Mouse (Mus musculus) midbrain, postnatal 0 days (tissue): ENCODE data around the gene Hist1h4d. TPM values are rescaled to one million over a fixed set of nuclear protein-coding genes. Genes with fewer than 3 reads are reported as not detected.

Experiments
- ATAC-seq: fragments of 200-750 bp; cut with Nextera tagmentation; 2 replicates; pipeline ENCODE4 v1.8.0; 2017; ENCODE audit warnings: moderate number of reproducible peaks, mild to moderate bottlenecking, moderate TSS enrichment, moderate library complexity; ENCODE audit not compliant: low FRiP score
- DNase-seq: peaks from one replicate; pipeline ENCODE4 v3.0.0-alpha.2; 2015; ENCODE audit warnings: low spot score
- H3K27ac ChIP-seq: fragments of 300-500 bp; sonication (generic); 2 replicates; pipeline ENCODE4 v1.5.1; 2014; ENCODE audit warnings: low read depth, mild to moderate bottlenecking, low read length, mixed read lengths
- H3K27me3 ChIP-seq: fragments of 300-500 bp; sonication (generic); 2 replicates; pipeline ENCODE4 v1.6.1; 2014; ENCODE audit warnings: low read length, control low read depth, mixed read lengths; ENCODE audit not compliant: insufficient read depth
- H3K36me3 ChIP-seq: fragments of 300-500 bp; sonication (generic); 2 replicates; pipeline ENCODE4 v1.6.1; 2014; ENCODE audit warnings: low read length, control low read depth, mixed read lengths; ENCODE audit not compliant: insufficient read depth
- H3K4me1 ChIP-seq: fragments of 300-500 bp; sonication (generic); 2 replicates; pipeline ENCODE4 v1.6.1; 2014; ENCODE audit warnings: mild to moderate bottlenecking, control low read depth, antibody characterized with exemption, low read length, mixed read lengths; ENCODE audit not compliant: insufficient read depth
- H3K4me2 ChIP-seq: fragments of 300-500 bp; sonication (generic); 2 replicates; pipeline ENCODE4 v1.6.1; 2014; ENCODE audit warnings: low read depth, mild to moderate bottlenecking, low read length, mixed read lengths; ENCODE audit not compliant: poor library complexity, severe bottlenecking
- H3K4me3 ChIP-seq: fragments of 300-500 bp; sonication (generic); 2 replicates; pipeline ENCODE4 v1.5.1; 2014; ENCODE audit warnings: low read depth, mild to moderate bottlenecking, low read length, moderate library complexity
- H3K9ac ChIP-seq: fragments of 300-500 bp; sonication (generic); replicated peaks from 2 replicates; pipeline ENCODE4 v1.6.1; 2014; ENCODE audit warnings: mild to moderate bottlenecking, low read length, moderate library complexity, mixed read lengths; ENCODE audit not compliant: poor library complexity, severe bottlenecking
- H3K9me3 ChIP-seq: fragments of 300-500 bp; sonication (generic); 2 replicates; pipeline ENCODE4 v1.6.1; 2016; ENCODE audit warnings: low read length, control low read depth
- CTCF ChIP-seq: IDR thresholded peaks from 2 replicates; pipeline ENCODE4 v1.5.1; 2016; ENCODE audit warnings: antibody characterized with exemption, mild to moderate bottlenecking
- WGBS: fragments of 180-500 bp; shearing (Covaris S2); extraction: QIAGEN DNeasy Blood & Tissue Kit; methylation state at CpG from one replicate; pipeline ENCODE4 v1.1.7; 2014; 5-methylcytosine and 5-hydroxymethylcytosine counted together
- polyA plus RNA-seq: library from polyadenylated mRNA; unstranded; fragments of >200 nt; fragmentation: Nextera tagmentation; extraction: Ambion mirVana; gene quantifications from 2 replicates; pipeline ENCODE4 v1.2.1, GENCODE M21; 2015
- total RNA-seq: library from RNA; depleted of rRNA; stranded (reverse); fragments of >200 nt; gene quantifications from 2 replicates; pipeline ENCODE4 v1.2.3, GENCODE M21; 2014

Gene Hist1h4d
- total and polyA plus RNA-seq, 2 experiments from 2014 or later: 18.0 to 1,141 TPM

DNA sequence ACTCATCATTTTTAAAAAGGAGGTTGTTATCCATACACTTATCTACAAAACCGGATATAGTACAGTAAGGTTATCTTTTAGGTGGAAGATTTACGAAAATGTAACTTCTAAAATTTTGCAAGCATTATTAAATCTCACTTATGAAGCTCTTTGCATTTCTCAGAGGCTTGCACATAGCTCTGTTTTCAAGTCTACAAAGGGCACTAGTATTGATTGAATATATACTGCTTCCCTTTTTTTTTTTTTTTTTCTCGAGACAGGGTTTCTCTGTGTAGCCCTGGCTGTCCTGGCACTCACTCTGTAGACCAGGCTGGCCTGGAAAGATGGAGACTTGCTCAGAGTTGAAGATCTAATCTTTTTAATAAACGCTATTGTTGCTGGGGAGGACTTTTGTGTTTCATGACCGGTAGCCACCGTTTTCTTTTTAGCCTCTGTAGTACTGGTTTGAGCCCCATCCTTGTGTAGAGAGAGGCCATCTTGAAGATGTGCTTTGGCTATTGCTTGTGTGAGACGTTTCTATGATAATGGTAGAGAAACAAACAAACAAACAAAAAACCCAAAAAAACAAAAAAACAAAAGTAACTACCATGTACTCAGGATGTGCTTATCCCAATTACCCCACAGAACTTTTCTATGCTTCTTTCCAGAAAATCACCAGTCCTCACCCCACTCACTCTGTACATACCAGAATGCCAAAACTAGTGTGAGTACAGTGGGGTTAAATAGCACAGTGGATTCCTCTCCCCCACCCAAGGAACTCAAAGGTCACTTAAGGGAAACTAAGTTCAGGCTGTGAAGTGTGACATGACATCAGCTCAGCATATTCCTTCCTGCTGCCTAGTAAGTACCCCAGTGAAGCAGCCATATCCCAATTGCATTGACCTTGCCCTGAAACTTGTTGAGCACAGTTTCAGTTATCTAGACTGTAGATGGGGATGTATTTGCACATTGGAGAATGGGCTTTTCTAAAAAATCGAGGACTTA, 29.2 kb upstream of the Hist1h4d start:
- no peak for ATAC-seq
- Histone ChIP-seq H3K9ac (no peak overlapping the region), H3K9me3 (no peaks in the 10 kb centered on the region), H3K4me3 (peak overlapping the region; percentile 42), H3K4me1 (peaks cover 7% of the 10 kb centered on the region; the same call in 1 of the 2 replicates), H3K27me3 (no peaks in the 10 kb centered on the region), H3K27ac (peak overlapping the region; percentile 77; the same call in 1 of the 2 replicates), H3K36me3 (no peaks in the 10 kb centered on the region), H3K4me2 (peak overlapping the region; percentile 59)
- DNase-seq: no peak
- WGBS: 49% methylated on average over 8 of the region's 8 CpGs
- TF ChIP-seq CTCF: no peak

- Histone ChIP-seq H3K27me3 (no peaks in the 10 kb centered on the region), H3K27ac (no peak within 1 kb of the TSS), H3K4me3 (no peak within 1 kb of the TSS), H3K4me2 (0 out of 2 replicates have a peak within 1 kb of the TSS, but pooled peaks have one; percentile 59), H3K4me1 (peaks cover 7% of the 10 kb centered on the region; the same call in 1 of the 2 replicates), H3K9me3 (no peaks in the 10 kb centered on the region), H3K36me3 (no peaks in the 10 kb centered on the region), H3K9ac (no peak within 1 kb of the TSS)
- no peak for ATAC-seq
- no peak for TF ChIP-seq CTCF
- no peak for DNase-seq
These were observed 28.4 kb upstream of the Hist1h4d start, which contains the start of gene Hist1h1d for GRCm38 (mm10) chr13:23552962-23553361. Hist1h1d (plus strand) TSS chr13:23553262.

- Histone ChIP-seq H3K36me3 (no peaks in the 10 kb centered on the region), H3K4me2 (peak overlapping the region; percentile 97), H3K9ac (no peak overlapping the region), H3K27ac (0 out of 2 replicates have a peak overlapping the region, but pooled peaks have one; percentile 43), H3K9me3 (no peaks in the 10 kb centered on the region), H3K4me1 (peaks cover 7% of the 10 kb centered on the region; the same call in 1 of the 2 replicates), H3K4me3 (peak overlapping the region; percentile 48), H3K27me3 (no peaks in the 10 kb centered on the region)
- TF ChIP-seq CTCF: no peak
- ATAC-seq (no peak), DNase-seq (no peak)
- 18% methylated on average over 9 of the region's 9 CpGs for WGBS
These were observed 27.0 kb upstream of the Hist1h4d start for GRCm38 (mm10) chr13:23554393-23554792.

- H3K4me1 ChIP-seq: peaks cover 7% of the 10 kb centered on the region; the same call in 1 of the 2 replicates
- H3K4me3 ChIP-seq: peak overlapping the region; percentile 48
- DNase-seq: peak; percentile 84
- H3K9ac ChIP-seq: peak overlapping the region; percentile 51
- H3K4me2 ChIP-seq: peak overlapping the region; percentile 97
- WGBS: under 1% methylated on average over 54 of the region's 54 CpGs
- no peaks in the 10 kb centered on the region for H3K27me3 ChIP-seq
- no peaks in the 10 kb centered on the region for H3K36me3 ChIP-seq
- H3K27ac ChIP-seq: peak overlapping the region; percentile 70
- H3K9me3 ChIP-seq: no peaks in the 10 kb centered on the region
- no peak for TF ChIP-seq CTCF
- ATAC-seq: peak; percentile 71
These were observed 26.2 kb upstream of the Hist1h4d start for GRCm38 (mm10) chr13:23554925-23555838.

- no peak; the same call in 1 of the 2 replicates for TF ChIP-seq CTCF
- Histone ChIP-seq H3K36me3 (no peaks in the 10 kb centered on the region), H3K27me3 (no peaks in the 10 kb centered on the region), H3K9ac (peak overlapping the region; percentile 51), H3K27ac (peak overlapping the region; percentile 70), H3K4me3 (peak overlapping the region; percentile 48), H3K9me3 (no peaks in the 10 kb centered on the region), H3K4me1 (peaks cover 3% of the 10 kb centered on the region; the same call in 1 of the 2 replicates), H3K4me2 (peak overlapping the region; percentile 97)
- ATAC-seq: peak; percentile 76
- peak; percentile 97 for DNase-seq
- under 1% methylated on average over 18 of the region's 18 CpGs for WGBS
These were observed 25.5 kb upstream of the Hist1h4d start for GRCm38 (mm10) chr13:23555839-23556416.
